Mouse (Mus musculus) spleen, adult 18-20 months (tissue): ENCODE data around the gene Wnk1.
"Not testable (repeated sequence)": the region's sequence is repeated elsewhere in the genome, so short reads cannot be mapped to it uniquely, and the experiment has no call there.

Experiments
- DNase-seq, 2 experiments: peaks; one replicate each; pipeline ENCODE4 v3.0.0; 2022; ENCODE audit warnings: mixed read lengths in 2 of 2

The Wnk1 gene

GRCm38 (mm10) chr6:120038366-120039255, at the start of gene Wnk1:
Wnk1 (minus strand) TSS chr6:120038672.
- peak; percentile 97 for DNase-seq

- not testable (repeated sequence) for DNase-seq
Measured at GRCm38 (mm10) chr6:120087041-120087440, 48.6 kb upstream of the Wnk1 start.

- no peak for DNase-seq
Measured at GRCm38 (mm10) chr6:120085832-120086231, 47.4 kb upstream of the Wnk1 start.

- no peak for DNase-seq
Measured at GRCm38 (mm10) chr6:120084983-120085382, 46.5 kb upstream of the Wnk1 start.

GRCm38 (mm10) chr6:120083442-120083841, 45.0 kb upstream of the Wnk1 start:
- DNase-seq: peak in 1 of 2 experiments; percentile 27

- no peak for DNase-seq
Measured at GRCm38 (mm10) chr6:120082951-120083411, 44.5 kb upstream of the Wnk1 start.

- no peak for DNase-seq
Measured at GRCm38 (mm10) chr6:120082251-120082950, 43.9 kb upstream of the Wnk1 start.

GRCm38 (mm10) chr6:120081516-120081915, 43.0 kb upstream of the Wnk1 start:
- DNase-seq: no peak

GRCm38 (mm10) chr6:120079547-120079946, 41.1 kb upstream of the Wnk1 start:
- no peak for DNase-seq

- no peak for DNase-seq
Measured at GRCm38 (mm10) chr6:120076619-120077450, 38.4 kb upstream of the Wnk1 start.

GRCm38 (mm10) chr6:120072630-120073029, 34.2 kb upstream of the Wnk1 start:
- DNase-seq: no peak

- no peak for DNase-seq
Measured at GRCm38 (mm10) chr6:120069546-120069945, 31.1 kb upstream of the Wnk1 start.

- no peak for DNase-seq
Measured at GRCm38 (mm10) chr6:120065552-120066177, 27.2 kb upstream of the Wnk1 start.

- DNase-seq: no peak
Measured at GRCm38 (mm10) chr6:120064627-120065026, 26.2 kb upstream of the Wnk1 start.

GRCm38 (mm10) chr6:120062934-120063333, 24.5 kb upstream of the Wnk1 start:
- DNase-seq: no peak

GRCm38 (mm10) chr6:120055666-120056540, 17.4 kb upstream of the Wnk1 start:
- no peak for DNase-seq

- DNase-seq: no peak
Measured at GRCm38 (mm10) chr6:120054412-120054811, 15.9 kb upstream of the Wnk1 start.

GRCm38 (mm10) chr6:120047705-120048292, 9.3 kb upstream of the Wnk1 start:
- DNase-seq: no peak

- no peak for DNase-seq
Measured at GRCm38 (mm10) chr6:120045406-120045805, 6.9 kb upstream of the Wnk1 start.

- no peak for DNase-seq
Measured at GRCm38 (mm10) chr6:120042632-120043220, 4.3 kb upstream of the Wnk1 start.

- no peak for DNase-seq
Measured at GRCm38 (mm10) chr6:120040557-120040857, 2.0 kb upstream of the Wnk1 start.
